26 mouse cellular contexts compared by ENCODE assay signal in the genomic region with DNA sequence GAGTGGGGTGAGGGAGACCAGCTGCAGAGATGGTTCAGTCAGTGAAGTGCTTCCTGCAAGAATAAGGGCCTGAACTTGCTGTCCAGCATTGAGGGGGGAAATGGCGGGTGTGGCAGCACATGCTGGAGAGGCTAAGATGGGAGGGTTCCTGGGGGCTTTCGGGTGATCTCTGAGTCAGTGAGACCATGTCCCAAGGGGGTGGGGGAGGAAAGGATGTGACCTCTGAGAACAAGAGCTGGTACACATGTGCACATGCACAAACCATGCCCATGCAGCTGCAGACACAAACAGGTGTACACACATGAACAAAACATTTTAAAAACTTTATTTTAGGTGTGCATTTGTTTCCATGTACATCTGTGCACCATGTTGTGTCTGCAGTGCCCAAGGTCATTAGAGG. TPM values are rescaled to one million over a fixed set of nuclear protein-coding genes. Genes with fewer than 3 reads are reported as not detected.
DNase-seq lines count a peak whose midpoint lies in the region; ATAC-seq and TF ChIP-seq lines count a peak whose summit lies in the region.
"Had no signal": no experiment of that assay in that cellular context is flagged by ENCODE, and none has a peak within 500 bp of the region (broad histone marks: within the 10 kb centered on the region; RNA-seq: fewer than 3 reads in every experiment).

No protein-coding gene starts in this region.

- H3K4me2 ChIP-seq in liver, postnatal 0 days (ENCODE audit: low read depth, low read length) = no peak overlapping the region
- H3K4me2 ChIP-seq in liver, embryonic 12.5 days = no peak overlapping the region
- H3K4me2 ChIP-seq: embryonic facial prominence, embryonic 12.5 days; embryonic facial prominence, embryonic 15.5 days; heart, embryonic 13.5 days; hindbrain, embryonic 14.5 days had no signal

- peak; percentile 38; the same call in 1 of the 2 replicates for ATAC-seq in liver, postnatal 0 days
- ATAC-seq in liver, embryonic 12.5 days = no peak
- ATAC-seq: activated CD4-positive, CD25-positive, alpha-beta regulatory T cell, adult 4 months; forebrain, embryonic 14.5 days; inflammation-experienced regulatory T-cells, adult 6 months had no signal

- 59% methylated on average over 2 of the region's 2 CpGs for WGBS in liver, postnatal 0 days (ENCODE audit: insufficient replicate concordance)
- 50% methylated on average over 2 of the region's 2 CpGs for WGBS in liver, embryonic 12.5 days (ENCODE audit: insufficient replicate concordance)
- WGBS in spleen, adult 2 months = 34% methylated on average over 2 of the region's 2 CpGs

- no peak overlapping the region for H3K9ac ChIP-seq in liver, postnatal 0 days (replicated peaks)
- no peak overlapping the region for H3K9ac ChIP-seq in liver, embryonic 12.5 days
- H3K9ac ChIP-seq: embryonic facial prominence, embryonic 12.5 days; embryonic facial prominence, embryonic 15.5 days; forebrain, postnatal 0 days; heart, embryonic 13.5 days; hindbrain, embryonic 14.5 days had no signal

- DNase-seq in liver, postnatal 0 days = peak; percentile 34
- DNase-seq in spleen, adult 2 months (ENCODE audit: low read depth in 1 of 2, low spot score in 2 of 2) = no peak
- DNase-seq in spleen, adult 18-20 months = no peak
- peak; percentile 37 for DNase-seq in splenic B cell, adult 2 months (ENCODE audit: low read depth, low spot score)
- no peak for DNase-seq in urinary bladder, postnatal 14 days (ENCODE audit: low spot score)
- DNase-seq: adrenal gland, postnatal 10 days; adrenal gland, postnatal 36 days; cerebellum, adult 11 months; cerebellum, adult 2 months; cerebellum, adult 9-11 months; cerebellum, postnatal 25 days; gastrocnemius, adult 2 months; gastrocnemius, postnatal 14 days; heart, adult 18-20 months; heart, postnatal 14 days; heart, postnatal 4 days had no signal

- no peak for TF ChIP-seq EP300 in liver, postnatal 0 days (IDR thresholded peaks at IDR 0.05; ENCODE audit: low read depth)

- peaks cover 60% of the 10 kb centered on the region for H3K4me1 ChIP-seq in liver, postnatal 0 days (ENCODE audit: insufficient read depth)
- peaks cover 48% of the 10 kb centered on the region for H3K4me1 ChIP-seq in liver, embryonic 12.5 days
- H3K4me1 ChIP-seq in spleen, adult 2 months (ENCODE audit: control insufficient read depth, insufficient read depth, insufficient read length) = peaks cover 19% of the 10 kb centered on the region
- H3K4me1 ChIP-seq: embryonic facial prominence, embryonic 12.5 days had no signal

- H3K9me3 ChIP-seq in liver, postnatal 0 days (ENCODE audit: low read length) = no peaks in the 10 kb centered on the region
- H3K9me3 ChIP-seq in liver, embryonic 12.5 days (replicated peaks) = no peaks in the 10 kb centered on the region
- H3K9me3 ChIP-seq: embryonic facial prominence, embryonic 12.5 days; embryonic facial prominence, embryonic 15.5 days; heart, embryonic 10.5 days; heart, embryonic 13.5 days had no signal

- H3K27me3 ChIP-seq in liver, postnatal 0 days (ENCODE audit: insufficient read depth, low read length) = no peaks in the 10 kb centered on the region
- H3K27me3 ChIP-seq in liver, embryonic 12.5 days (replicated peaks) = no peaks in the 10 kb centered on the region
- H3K27me3 ChIP-seq in spleen, adult 2 months (ENCODE audit: control insufficient read depth, insufficient read depth, low read length) = no peaks in the 10 kb centered on the region
- no peaks in the 10 kb centered on the region for H3K27me3 ChIP-seq in splenic B cell, adult 2 months (ENCODE audit: control insufficient read depth, insufficient read depth, low read length, poor library complexity, severe bottlenecking)
- H3K27me3 ChIP-seq: embryonic facial prominence, embryonic 12.5 days; embryonic facial prominence, embryonic 15.5 days; heart, embryonic 13.5 days had no signal

- no peak for TF ChIP-seq CTCF in liver, postnatal 0 days (IDR thresholded peaks at IDR 0.05; ENCODE audit: low read depth)
- TF ChIP-seq CTCF in spleen, adult 2 months (IDR thresholded peaks at IDR 0.05; ENCODE audit: extremely low read depth, insufficient read depth, insufficient read length, insufficient replicate concordance) = no peak

- no peak overlapping the region for H3K4me3 ChIP-seq in liver, postnatal 0 days (ENCODE audit: low read depth, low read length)
- no peak overlapping the region for H3K4me3 ChIP-seq in liver, embryonic 12.5 days
- no peak overlapping the region for H3K4me3 ChIP-seq in spleen, adult 2 months (ENCODE audit: extremely low read depth, insufficient read depth, insufficient read length)
- H3K4me3 ChIP-seq: embryonic facial prominence, embryonic 12.5 days; embryonic facial prominence, embryonic 15.5 days; gastrocnemius, adult 2 months; heart, embryonic 10.5 days; heart, embryonic 13.5 days had no signal

- TF ChIP-seq POLR2A in spleen, adult 2 months (IDR thresholded peaks at IDR 0.05; ENCODE audit: low read depth, low read length) = no peak

- H3K36me3 ChIP-seq in liver, postnatal 0 days (replicated peaks; ENCODE audit: insufficient read depth, low read length) = no peaks in the 10 kb centered on the region
- no peaks in the 10 kb centered on the region for H3K36me3 ChIP-seq in liver, embryonic 12.5 days
- H3K36me3 ChIP-seq in spleen, adult 2 months (ENCODE audit: control insufficient read depth, insufficient read depth, low read length) = no peaks in the 10 kb centered on the region
- peaks cover 3% of the 10 kb centered on the region for H3K36me3 ChIP-seq in splenic B cell, adult 2 months (ENCODE audit: control insufficient read depth, insufficient read depth, low read length, poor library complexity, severe bottlenecking)
- H3K36me3 ChIP-seq: embryonic facial prominence, embryonic 12.5 days; embryonic facial prominence, embryonic 15.5 days; heart, embryonic 10.5 days; heart, embryonic 13.5 days had no signal

- H3K27ac ChIP-seq in liver, postnatal 0 days (ENCODE audit: low read depth) = peak overlapping the region; percentile 59
- H3K27ac ChIP-seq in liver, embryonic 12.5 days = no peak overlapping the region
- peak overlapping the region; percentile 24 for H3K27ac ChIP-seq in spleen, adult 2 months (ENCODE audit: insufficient read depth, low read length)
- H3K27ac ChIP-seq: embryonic facial prominence, embryonic 12.5 days; embryonic facial prominence, embryonic 15.5 days; gastrocnemius, adult 2 months; heart, embryonic 10.5 days; heart, embryonic 13.5 days; hindbrain, embryonic 14.5 days had no signal

RNA-seq across cellular contexts. Expression of a gene that starts 15.4 kb away (rescaled TPM):
- polyA plus RNA-seq in liver, postnatal 0 days (2015; fragmentation: Nextera tagmentation; extraction: Ambion mirVana) = 11.4 and 12.1 TPM in 2 replicates
- 11.9 and 14.0 TPM in 2 replicates for polyA plus RNA-seq in liver, embryonic 12.5 days (2016; fragmentation: Nextera tagmentation; extraction: Ambion mirVana)
- polyA plus RNA-seq in spleen, adult 2 months (2012; rRNA removed) = 42.3 and 44.9 TPM in 2 replicates

RNA-seq across cellular contexts. Expression of a gene that starts 42.0 kb away (rescaled TPM):
- 7.2 and 8.1 TPM in 2 replicates for polyA plus RNA-seq in liver, postnatal 0 days (2015; fragmentation: Nextera tagmentation; extraction: Ambion mirVana)
- 12.0 and 14.7 TPM in 2 replicates for polyA plus RNA-seq in liver, embryonic 12.5 days (2016; fragmentation: Nextera tagmentation; extraction: Ambion mirVana)
- 3.7 and 4.1 TPM in 2 replicates for polyA plus RNA-seq in spleen, adult 2 months (2012; rRNA removed)

RNA-seq across cellular contexts. Expression of a gene that starts 45.4 kb away (rescaled TPM):
- 35.5 and 38.7 TPM in 2 replicates for polyA plus RNA-seq in liver, postnatal 0 days (2015; fragmentation: Nextera tagmentation; extraction: Ambion mirVana)
- polyA plus RNA-seq in liver, embryonic 12.5 days (2016; fragmentation: Nextera tagmentation; extraction: Ambion mirVana) = 217 and 229 TPM in 2 replicates
- polyA plus RNA-seq in spleen, adult 2 months (2012; rRNA removed) = 72.1 and 74.3 TPM in 2 replicates

RNA-seq across cellular contexts. Expression of a gene that starts 52.3 kb away (rescaled TPM):
- 18.1 and 18.6 TPM in 2 replicates for polyA plus RNA-seq in liver, postnatal 0 days (2015; fragmentation: Nextera tagmentation; extraction: Ambion mirVana)
- 34.6 and 36.3 TPM in 2 replicates for polyA plus RNA-seq in liver, embryonic 12.5 days (2016; fragmentation: Nextera tagmentation; extraction: Ambion mirVana)
- polyA plus RNA-seq in spleen, adult 2 months (2012; rRNA removed) = 4.5 and 4.7 TPM in 2 replicates

RNA-seq across cellular contexts. Expression of a gene that starts 52.4 kb away (rescaled TPM):
- polyA plus RNA-seq in liver, postnatal 0 days (2015; fragmentation: Nextera tagmentation; extraction: Ambion mirVana) = 16.4 and 17.0 TPM in 2 replicates
- polyA plus RNA-seq in liver, embryonic 12.5 days (2016; fragmentation: Nextera tagmentation; extraction: Ambion mirVana) = 31.0 and 33.6 TPM in 2 replicates
- 18.3 and 22.3 TPM in 2 replicates for polyA plus RNA-seq in spleen, adult 2 months (2012; rRNA removed)

Comparison
In these comparisons a context has a peak if more than half of its experiments do, and no peak if none do; other contexts are left out.
1. DNase-seq: peak in liver, postnatal 0 days (single experiment) and splenic B cell, adult 2 months (single experiment); none in spleen, adult 2 months (0 of 2), spleen, adult 18-20 months (0 of 2) and urinary bladder, postnatal 14 days (single experiment).